Mouse (Mus musculus): ENCODE data around the gene Itm2c. TPM values are rescaled to one million over a fixed set of nuclear protein-coding genes. Genes with fewer than 3 reads are reported as not detected.
A peak's percentile ranks its signal among the peaks of the same experiment; 100 is the strongest.

Itm2c gene
- total RNA-seq, 2 experiments from 2014 or later: 728 to 849 TPM

GRCm38 (mm10) chr1:85898761-85899387, 4.8 kb downstream of the Itm2c start:
- DNase-seq (ENCODE audit: extremely low spot score in 1 of 2, low spot score in 1 of 2): no peak

- DNase-seq (ENCODE audit: extremely low spot score in 1 of 2, low spot score in 1 of 2): no peak
Observed at GRCm38 (mm10) chr1:85899388-85899761, 5.3 kb downstream of the Itm2c start.

GRCm38 (mm10) chr1:85900521-85901333, 6.6 kb downstream of the Itm2c start:
- DNase-seq (ENCODE audit: extremely low spot score in 1 of 2, low spot score in 1 of 2): no peak

GRCm38 (mm10) chr1:85901516-85902107, 7.5 kb downstream of the Itm2c start:
- no peak for DNase-seq (ENCODE audit: extremely low spot score in 1 of 2, low spot score in 1 of 2)

- DNase-seq (ENCODE audit: extremely low spot score in 1 of 2, low spot score in 1 of 2): no peak
Observed at GRCm38 (mm10) chr1:85902108-85902561, 8.1 kb downstream of the Itm2c start.

GRCm38 (mm10) chr1:85906892-85907291, 12.8 kb downstream of the Itm2c start:
- no peak for DNase-seq (ENCODE audit: extremely low spot score in 1 of 2, low spot score in 1 of 2)

- no peak for DNase-seq (ENCODE audit: extremely low spot score in 1 of 2, low spot score in 1 of 2)
Observed at GRCm38 (mm10) chr1:85908754-85909590, 14.9 kb downstream of the Itm2c start.

GRCm38 (mm10) chr1:85913078-85913755, 19.1 kb downstream of the Itm2c start:
- no peak for DNase-seq (ENCODE audit: extremely low spot score in 1 of 2, low spot score in 1 of 2)

GRCm38 (mm10) chr1:85915890-85916289, 21.8 kb downstream of the Itm2c start:
- no peak for DNase-seq (ENCODE audit: extremely low spot score in 1 of 2, low spot score in 1 of 2)

GRCm38 (mm10) chr1:85916830-85917450, 22.9 kb downstream of the Itm2c start:
- no peak for DNase-seq (ENCODE audit: extremely low spot score in 1 of 2, low spot score in 1 of 2)

- DNase-seq (ENCODE audit: extremely low spot score in 1 of 2, low spot score in 1 of 2): no peak
Observed at GRCm38 (mm10) chr1:85919621-85920020, 25.5 kb downstream of the Itm2c start.

GRCm38 (mm10) chr1:85921725-85922124, 27.6 kb downstream of the Itm2c start:
- no peak for DNase-seq (ENCODE audit: extremely low spot score in 1 of 2, low spot score in 1 of 2)

- DNase-seq (ENCODE audit: extremely low spot score in 1 of 2, low spot score in 1 of 2): no peak
Observed at GRCm38 (mm10) chr1:85922127-85922864, 28.2 kb downstream of the Itm2c start.

- DNase-seq (ENCODE audit: extremely low spot score in 1 of 2, low spot score in 1 of 2): no peak
Observed at GRCm38 (mm10) chr1:85922865-85923211, 28.8 kb downstream of the Itm2c start.

- no peak for DNase-seq (ENCODE audit: extremely low spot score in 1 of 2, low spot score in 1 of 2)
Observed at GRCm38 (mm10) chr1:85925183-85925582, 31.1 kb downstream of the Itm2c start.

- DNase-seq (ENCODE audit: extremely low spot score in 1 of 2, low spot score in 1 of 2): peak in 1 of 2 experiments; percentile 43
Observed at GRCm38 (mm10) chr1:85928057-85928687, 34.1 kb downstream of the Itm2c start, which contains the start of gene 4933407L21Rik. TSS of gene 4933407L21Rik (plus strand) at chr1:85928483.

- DNase-seq (ENCODE audit: extremely low spot score in 1 of 2, low spot score in 1 of 2): no peak
Observed at GRCm38 (mm10) chr1:85928688-85929065, 34.6 kb downstream of the Itm2c start.

GRCm38 (mm10) chr1:85929406-85929805, 35.3 kb downstream of the Itm2c start:
- DNase-seq (ENCODE audit: extremely low spot score in 1 of 2, low spot score in 1 of 2): no peak
